Mouse (Mus musculus) stomach, postnatal 0 days (tissue): Measurements from ENCODE around the gene Rcc1. TPM values are rescaled to one million over a fixed set of nuclear protein-coding genes. Genes with fewer than 3 reads are reported as not detected.
A peak's percentile ranks its signal among the peaks of the same experiment; 100 is the strongest.

Source experiments
- ATAC-seq: fragments of 200-750 bp; cut with Nextera tagmentation; 2 replicates; pipeline ENCODE4 v1.8.0; 2017; ENCODE audit not compliant: low FRiP score, low TSS enrichment
- DNase-seq: peaks from one replicate; pipeline ENCODE4 v3.0.0-alpha.2; 2016; ENCODE audit warnings: low spot score
- H3K27ac ChIP-seq: fragments of 300-500 bp; sonication (generic); replicated peaks from 2 replicates; pipeline ENCODE4 v1.5.1; 2014; ENCODE audit warnings: mild to moderate bottlenecking, control low read depth
- H3K27me3 ChIP-seq: fragments of 300-500 bp; sonication (generic); 2 replicates; pipeline ENCODE4 v1.6.1; 2014; ENCODE audit warnings: low read length; ENCODE audit not compliant: control insufficient read depth, insufficient read depth
- H3K36me3 ChIP-seq: fragments of 300-500 bp; sonication (generic); 2 replicates; pipeline ENCODE4 v1.6.1; 2014; ENCODE audit warnings: low read length, mixed read lengths; ENCODE audit not compliant: control insufficient read depth, insufficient read depth
- H3K4me1 ChIP-seq: fragments of 300-500 bp; sonication (generic); replicated peaks from 2 replicates; pipeline ENCODE4 v1.6.1; 2014; ENCODE audit warnings: antibody characterized with exemption; ENCODE audit not compliant: control insufficient read depth, insufficient read depth
- H3K4me2 ChIP-seq: fragments of 300-500 bp; sonication (generic); replicated peaks from 2 replicates; pipeline ENCODE4 v1.6.1; 2014; ENCODE audit warnings: low read depth, mild to moderate bottlenecking, control low read depth, moderate library complexity
- H3K4me3 ChIP-seq: fragments of 300-500 bp; sonication (generic); 2 replicates; pipeline ENCODE4 v1.5.1; 2014; ENCODE audit warnings: low read depth, low read length, control low read depth
- H3K9ac ChIP-seq: fragments of 300-500 bp; sonication (generic); 2 replicates; pipeline ENCODE4 v1.6.1; 2014; ENCODE audit warnings: mild to moderate bottlenecking, low read length, control low read depth, mixed read lengths
- H3K9me3 ChIP-seq: fragments of 300-500 bp; sonication (generic); 2 replicates; pipeline ENCODE4 v1.6.1; 2016; ENCODE audit warnings: low read length; ENCODE audit not compliant: control insufficient read depth
- CTCF ChIP-seq: IDR thresholded peaks from 2 replicates; pipeline ENCODE4 v1.5.1; 2016; ENCODE audit warnings: antibody characterized with exemption, low read depth, mild to moderate bottlenecking, moderate library complexity
- EP300 ChIP-seq: optimal IDR thresholded peaks from 2 replicates; pipeline ENCODE3; 2016; ENCODE audit warnings: antibody characterized with exemption
- WGBS: fragments of 180-500 bp; shearing (Covaris S2); extraction: QIAGEN DNeasy Blood & Tissue Kit; methylation state at CpG from one replicate; pipeline ENCODE4 v1.1.7; 2014; 5-methylcytosine and 5-hydroxymethylcytosine counted together
- polyA plus RNA-seq: library from polyadenylated mRNA; unstranded; fragments of >200 nt; fragmentation: Nextera tagmentation; extraction: Ambion mirVana; gene quantifications from 2 replicates; pipeline ENCODE4 v1.2.1, GENCODE M21; 2015

Gene Rcc1
- polyA plus RNA-seq, 1 experiment from 2014 or later: 25.2 TPM

- peak overlapping the region; percentile 68 for H3K4me3 ChIP-seq
- peaks cover 6% of the 10 kb centered on the region for H3K36me3 ChIP-seq
- H3K9me3 ChIP-seq: no peaks in the 10 kb centered on the region
- under 1% methylated on average over 14 of the region's 14 CpGs for WGBS
- DNase-seq: peak; percentile 31
- peak overlapping the region; percentile 76 for H3K4me2 ChIP-seq
- peak overlapping the region; percentile 77 for H3K9ac ChIP-seq
- TF ChIP-seq CTCF (no peak), EP300 (no peak)
- H3K27ac ChIP-seq: peak overlapping the region; percentile 95
- no peaks in the 10 kb centered on the region for H3K27me3 ChIP-seq
- no peak for ATAC-seq
- H3K4me1 ChIP-seq: no peaks in the 10 kb centered on the region
These were observed 666 bp downstream of the Rcc1 start for GRCm38 (mm10) chr4:132352739-132353138.

DNA sequence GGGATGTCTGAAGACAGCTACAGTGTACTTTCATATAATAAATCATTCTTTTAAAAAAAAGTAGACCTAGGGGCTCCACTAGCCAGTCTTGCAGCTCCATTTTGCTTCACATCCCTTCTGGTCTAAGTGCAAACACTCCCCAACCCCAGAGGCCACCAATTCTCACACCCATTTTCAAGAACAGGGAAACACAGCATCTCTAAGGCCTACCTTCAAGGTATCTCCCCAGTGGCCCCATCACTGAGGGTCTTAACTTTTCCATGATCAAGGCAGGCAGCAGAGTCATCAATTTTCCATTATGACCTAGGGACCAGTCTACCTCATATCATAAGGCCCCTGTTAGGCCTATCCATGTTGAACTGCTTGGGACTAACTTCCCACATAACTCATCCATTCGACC lies 2.0 kb downstream of the Rcc1 start:
- WGBS: 21% methylated on average over 1 of the region's 1 CpGs
- no peak overlapping the region for H3K4me3 ChIP-seq

GRCm38 (mm10) chr4:132350854-132351253 lies 2.6 kb downstream of the Rcc1 start:
- no peak overlapping the region for H3K4me2 ChIP-seq
- H3K4me1 ChIP-seq: no peaks in the 10 kb centered on the region
- no peak overlapping the region for H3K27ac ChIP-seq
- H3K4me3 ChIP-seq: no peak overlapping the region
- no peak for TF ChIP-seq EP300
- TF ChIP-seq CTCF: no peak
- no peak for DNase-seq
- H3K27me3 ChIP-seq: no peaks in the 10 kb centered on the region
- 83% methylated on average over 3 of the region's 3 CpGs for WGBS
- H3K36me3 ChIP-seq: no peaks in the 10 kb centered on the region; the same call in 1 of the 2 replicates
- no peak overlapping the region for H3K9ac ChIP-seq
- no peak for ATAC-seq
- no peaks in the 10 kb centered on the region for H3K9me3 ChIP-seq

More for the DNA sequence above, 2.0 kb downstream of the Rcc1 start:
- TF ChIP-seq EP300: no peak
- no peak for TF ChIP-seq CTCF
- DNase-seq: no peak
- peak overlapping the region; percentile 76; the same call in 1 of the 2 replicates for H3K4me2 ChIP-seq
- H3K9me3 ChIP-seq: no peaks in the 10 kb centered on the region
- ATAC-seq: no peak
- no peak overlapping the region for H3K27ac ChIP-seq
- H3K9ac ChIP-seq: no peak overlapping the region
- H3K27me3 ChIP-seq: no peaks in the 10 kb centered on the region
- no peaks in the 10 kb centered on the region; the same call in 1 of the 2 replicates for H3K36me3 ChIP-seq
- H3K4me1 ChIP-seq: no peaks in the 10 kb centered on the region

- Histone ChIP-seq H3K36me3 (no peaks in the 10 kb centered on the region; the same call in 1 of the 2 replicates), H3K4me2 (no peak overlapping the region), H3K9ac (no peak overlapping the region), H3K27me3 (no peaks in the 10 kb centered on the region), H3K9me3 (no peaks in the 10 kb centered on the region), H3K27ac (no peak overlapping the region), H3K4me3 (no peak overlapping the region), H3K4me1 (no peaks in the 10 kb centered on the region)
- DNase-seq (no peak), ATAC-seq (no peak)
- 59% methylated on average over 2 of the region's 2 CpGs for WGBS
- TF ChIP-seq EP300 (no peak), CTCF (no peak)
These were observed 3.2 kb downstream of the Rcc1 start for GRCm38 (mm10) chr4:132350123-132350740.

DNA sequence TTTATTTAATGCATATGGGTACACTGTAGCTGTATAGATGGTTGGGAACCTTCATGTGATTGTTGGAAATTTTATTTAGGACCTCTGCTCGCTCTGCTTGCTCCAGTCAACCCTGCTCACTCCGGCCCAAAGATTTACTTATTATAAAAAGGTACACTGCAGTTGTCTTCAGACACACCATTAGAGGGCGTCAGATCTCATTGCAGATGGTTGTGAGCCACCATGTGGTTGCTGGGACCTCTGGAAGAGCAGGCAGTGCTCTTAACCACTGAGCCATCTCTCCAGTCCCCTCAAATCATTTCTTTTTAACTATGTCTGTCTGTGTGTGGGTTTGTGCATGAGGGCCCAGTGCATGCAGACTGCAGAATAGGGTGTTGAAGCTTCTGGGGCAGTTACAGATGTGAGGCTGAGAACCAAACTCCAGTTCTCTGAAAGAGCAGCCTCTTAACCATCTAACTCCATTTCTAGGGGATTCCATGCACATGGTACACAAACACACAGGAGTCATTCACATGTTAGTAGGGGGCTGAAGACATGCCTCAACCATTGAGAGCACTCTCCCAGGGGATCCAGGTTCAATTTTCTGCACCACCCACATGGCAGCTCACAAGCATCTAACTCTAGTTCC lies 3.8 kb downstream of the Rcc1 start:
- TF ChIP-seq CTCF (peak; percentile 26; the same call in 1 of the 2 replicates), EP300 (no peak)
- Histone ChIP-seq H3K4me1 (no peaks in the 10 kb centered on the region), H3K9me3 (no peaks in the 10 kb centered on the region), H3K27me3 (no peaks in the 10 kb centered on the region), H3K27ac (no peak overlapping the region), H3K36me3 (no peaks in the 10 kb centered on the region; the same call in 1 of the 2 replicates), H3K4me2 (no peak overlapping the region), H3K9ac (no peak overlapping the region), H3K4me3 (no peak overlapping the region)
- 64% methylated on average over 3 of the region's 3 CpGs for WGBS
- no peak for DNase-seq
- no peak for ATAC-seq

GRCm38 (mm10) chr4:132346661-132347060 lies 6.7 kb downstream of the Rcc1 start:
- 45% methylated on average over 3 of the region's 3 CpGs for WGBS
- no peak for DNase-seq
- H3K4me2 ChIP-seq: no peak overlapping the region

More at GRCm38 (mm10) chr4:132346661-132347060, 6.7 kb downstream of the Rcc1 start:
- Histone ChIP-seq H3K27me3 (no peaks in the 10 kb centered on the region), H3K4me3 (no peak overlapping the region), H3K4me1 (no peaks in the 10 kb centered on the region), H3K9me3 (no peaks in the 10 kb centered on the region), H3K36me3 (no peaks in the 10 kb centered on the region; the same call in 1 of the 2 replicates), H3K27ac (no peak overlapping the region), H3K9ac (no peak overlapping the region)
- ATAC-seq: no peak
- TF ChIP-seq CTCF (peak; percentile 52), EP300 (no peak)
